Mouse (Mus musculus) adrenal gland, adult 8-10 months (tissue): ENCODE data around the gene Nap1l1. TPM values are rescaled to one million over a fixed set of nuclear protein-coding genes. Genes with fewer than 3 reads are reported as not detected.

Experiments
- total RNA-seq, 4 experiments: library from RNA; stranded (reverse); gene quantifications; 2 replicates each; pipeline ENCODE4 v1.2.4; 2022

The Nap1l1 gene
- total RNA-seq, 4 experiments from 2014 or later: 120 to 143 (median 133) TPM

Other genes with a start within 250 kb of the Nap1l1 start
- 1 to 10 TPM; 7.1 to 8.9 (median 7.9) TPM for gene Bbs10, start 174.5 kb upstream of the Nap1l1 start, total RNA-seq
- gene Phlda1, start 33.1 kb downstream of the Nap1l1 start, total RNA-seq: 100 to 1,000 TPM in 1 of 4 experiments, 10 to 100 TPM in 3; 57.2 to 195 (median 76.9) TPM